Mouse (Mus musculus) midbrain, embryonic 13.5 days (tissue): Measurements from ENCODE around the gene Syt12. TPM values are rescaled to one million over a fixed set of nuclear protein-coding genes. Genes with fewer than 3 reads are reported as not detected.

Experiments used
- ATAC-seq: fragments of 200-750 bp; cut with Nextera tagmentation; 2 replicates; pipeline ENCODE4 v1.8.0; 2017; ENCODE audit warnings: mild to moderate bottlenecking, moderate TSS enrichment, moderate library complexity
- H3K27ac ChIP-seq: fragments of 300-500 bp; sonication (generic); 2 replicates; pipeline ENCODE4 v1.5.1; 2015; ENCODE audit warnings: inconsistent platforms, mild to moderate bottlenecking, moderate library complexity
- H3K27me3 ChIP-seq: fragments of 300-500 bp; sonication (generic); 2 replicates; pipeline ENCODE4 v1.6.1; 2015; ENCODE audit warnings: mild to moderate bottlenecking, inconsistent platforms
- H3K36me3 ChIP-seq: fragments of 300-500 bp; sonication (generic); 2 replicates; pipeline ENCODE4 v1.6.1; 2015; ENCODE audit warnings: mild to moderate bottlenecking, inconsistent platforms
- H3K4me1 ChIP-seq: fragments of 300-500 bp; sonication (generic); replicated peaks from 2 replicates; pipeline ENCODE4 v1.6.1; 2015; ENCODE audit warnings: inconsistent platforms
- H3K4me2 ChIP-seq: fragments of 300-500 bp; sonication (generic); replicated peaks from 2 replicates; pipeline ENCODE4 v1.6.1; 2015; ENCODE audit warnings: moderate library complexity, mild to moderate bottlenecking, inconsistent platforms
- H3K4me3 ChIP-seq: fragments of 300-500 bp; sonication (generic); replicated peaks from 2 replicates; pipeline ENCODE4 v1.5.1; 2015; ENCODE audit warnings: mild to moderate bottlenecking, inconsistent platforms
- H3K9ac ChIP-seq: fragments of 300-500 bp; sonication (generic); replicated peaks from 2 replicates; pipeline ENCODE4 v1.6.1; 2015; ENCODE audit warnings: mild to moderate bottlenecking, inconsistent platforms
- H3K9me3 ChIP-seq: fragments of 300-500 bp; sonication (generic); 2 replicates; pipeline ENCODE4 v1.6.1; 2016; ENCODE audit warnings: mild to moderate bottlenecking, inconsistent platforms
- whole genome bisulfite sequencing: fragments of 180-500 bp; shearing (Covaris S2); methylation state at CpG from one replicate; pipeline ENCODE4 v1.1.7; 2015; 5-methylcytosine and 5-hydroxymethylcytosine counted together
- polyA plus RNA-seq: library from polyadenylated mRNA; unstranded; fragments of >200 nt; fragmentation: Nextera tagmentation; extraction: Ambion mirVana; gene quantifications from 2 replicates; pipeline ENCODE4 v1.2.1, GENCODE M21; 2015

Syt12 gene
- polyA plus RNA-seq, 1 experiment from 2014 or later: 1.7 TPM

DNA sequence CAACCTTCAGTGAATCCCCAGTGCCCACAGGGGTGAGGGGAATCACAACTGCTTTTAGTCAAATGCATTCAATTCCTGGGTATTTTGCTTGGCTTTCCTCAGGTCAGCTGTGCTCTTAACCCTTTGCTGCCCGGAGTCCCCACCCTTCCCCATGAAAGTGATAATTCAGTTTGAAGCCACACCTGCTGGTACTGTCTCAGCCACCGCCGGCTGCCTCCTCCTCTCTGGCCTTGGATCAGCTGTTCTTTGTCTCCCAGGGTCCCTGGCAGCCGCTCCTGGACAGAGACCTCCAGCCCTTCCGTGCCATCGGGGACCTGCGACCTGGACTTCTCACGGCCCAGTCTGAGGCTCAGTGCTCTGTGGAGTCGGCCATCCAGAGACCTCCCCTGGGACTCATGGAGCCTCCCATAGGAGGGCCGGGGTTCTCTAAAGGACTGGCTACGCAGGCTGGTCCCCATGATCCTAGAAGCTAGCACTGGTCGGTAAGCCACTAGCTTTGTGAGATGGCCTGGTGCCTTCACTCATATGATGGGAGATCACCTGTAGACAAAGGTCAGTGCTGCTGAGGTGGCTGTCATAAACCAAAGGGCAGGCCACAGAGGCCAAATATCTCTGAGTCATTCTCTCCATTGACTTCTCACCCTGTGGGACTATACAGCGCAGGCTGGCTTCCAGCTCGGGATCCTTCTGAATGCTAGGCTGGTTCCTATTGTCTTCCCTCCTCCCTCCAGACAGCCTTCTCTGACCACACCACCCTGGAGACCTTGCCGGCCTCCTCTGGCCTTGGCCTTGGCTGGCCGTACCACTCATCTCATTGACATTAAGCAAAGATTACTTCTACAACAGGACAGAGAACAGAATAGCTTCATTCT, 21.1 kb upstream of the Syt12 start, which contains the start of gene 2010003K11Rik:
2010003K11Rik (minus strand) TSS at position 522 of the 872 bp plus-strand sequence.
- Histone ChIP-seq H3K27ac (no peak within 1 kb of the TSS), H3K36me3 (no peaks in the 10 kb centered on the region), H3K9me3 (no peaks in the 10 kb centered on the region), H3K4me1 (peaks cover 9% of the 10 kb centered on the region), H3K4me2 (no peak within 1 kb of the TSS), H3K4me3 (no peak within 1 kb of the TSS), H3K9ac (no peak within 1 kb of the TSS), H3K27me3 (no peaks in the 10 kb centered on the region)
- WGBS: 53% methylated on average over 16 of the region's 16 CpGs
- 0 out of 2 replicates have a peak, but pooled peaks have one; percentile 50 for ATAC-seq

DNA sequence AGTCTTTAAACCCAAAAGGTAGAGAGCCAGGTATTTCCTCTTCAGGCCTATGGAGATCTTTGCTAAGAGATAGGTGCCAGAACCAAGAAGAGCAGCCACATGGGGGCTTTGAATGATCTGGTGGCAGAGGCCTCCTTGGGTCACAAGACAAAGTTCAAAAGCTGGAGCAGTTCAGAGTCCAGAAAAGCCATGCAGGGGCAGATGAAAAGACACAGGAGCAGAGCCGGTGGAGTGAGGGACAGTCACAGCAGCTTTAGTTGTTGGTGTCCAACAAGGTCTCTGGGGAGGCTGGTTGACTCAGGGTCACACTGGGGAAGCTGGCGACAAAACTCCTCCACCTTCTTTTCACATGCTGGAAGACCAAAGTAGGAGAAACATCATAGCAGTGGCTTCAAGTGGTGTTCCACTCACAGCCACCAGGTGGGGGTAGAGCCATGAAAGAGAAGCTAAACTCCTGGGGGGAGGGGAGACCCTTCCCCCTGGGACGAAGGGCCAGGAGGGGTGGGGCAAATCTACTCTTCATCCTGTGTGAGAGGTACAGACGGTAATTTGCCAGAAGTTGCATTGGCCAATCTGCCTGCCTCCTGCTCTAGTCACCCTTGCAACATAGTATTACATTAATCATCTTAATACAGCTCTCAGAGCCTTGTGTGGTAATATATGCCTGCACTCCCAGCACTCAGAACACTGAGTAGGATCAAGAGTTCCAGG, 20.2 kb upstream of the Syt12 start:
- peak; percentile 67 for ATAC-seq
- Histone ChIP-seq H3K36me3 (no peaks in the 10 kb centered on the region), H3K4me1 (peaks cover 9% of the 10 kb centered on the region), H3K27ac (no peak overlapping the region), H3K4me2 (no peak overlapping the region), H3K27me3 (no peaks in the 10 kb centered on the region), H3K9ac (no peak overlapping the region), H3K9me3 (no peaks in the 10 kb centered on the region), H3K4me3 (no peak overlapping the region)
- WGBS: 5% methylated on average over 4 of the region's 4 CpGs

DNA sequence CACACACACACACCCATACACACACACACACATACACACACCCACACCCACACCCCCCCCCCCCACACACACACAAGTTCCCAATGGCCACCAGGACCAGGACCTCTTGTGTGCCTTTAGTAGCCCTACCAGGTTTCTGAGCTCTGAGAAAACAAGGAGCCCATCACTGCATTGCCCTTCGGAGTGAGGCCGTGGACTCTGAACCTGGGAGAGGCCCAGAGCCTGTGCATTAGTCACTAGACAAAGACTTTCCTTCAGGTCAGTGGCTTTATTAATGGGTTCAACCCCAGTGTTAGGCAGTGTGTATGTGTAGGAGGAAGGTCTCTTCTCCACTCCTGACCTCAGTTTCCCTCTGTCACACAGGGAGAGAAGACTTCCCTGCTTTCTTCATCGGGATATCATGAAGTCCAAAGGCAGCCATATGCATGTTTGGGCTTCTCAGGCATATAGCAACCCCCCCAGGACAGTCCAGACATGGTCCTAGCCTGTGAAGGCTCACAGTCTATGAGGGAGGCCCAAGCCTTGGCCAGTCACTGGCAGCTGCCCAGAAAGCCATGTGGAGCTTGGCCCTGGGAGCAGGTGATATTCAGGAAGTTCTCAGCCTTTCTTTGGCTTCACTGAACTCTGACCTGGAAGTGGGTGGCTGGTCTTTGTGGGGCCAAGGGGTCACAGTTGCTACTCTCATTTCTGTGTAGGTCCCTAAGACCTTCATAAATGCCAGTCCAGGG, 19.5 kb upstream of the Syt12 start:
- H3K9ac ChIP-seq: no peak overlapping the region
- ATAC-seq: no peak
- no peak overlapping the region for H3K4me3 ChIP-seq
- no peak overlapping the region for H3K27ac ChIP-seq
- peaks cover 9% of the 10 kb centered on the region for H3K4me1 ChIP-seq
- H3K9me3 ChIP-seq: no peaks in the 10 kb centered on the region
- no peaks in the 10 kb centered on the region for H3K27me3 ChIP-seq
- H3K36me3 ChIP-seq: no peaks in the 10 kb centered on the region
- H3K4me2 ChIP-seq: no peak overlapping the region
- WGBS: 95% methylated on average over 3 of the region's 3 CpGs

DNA sequence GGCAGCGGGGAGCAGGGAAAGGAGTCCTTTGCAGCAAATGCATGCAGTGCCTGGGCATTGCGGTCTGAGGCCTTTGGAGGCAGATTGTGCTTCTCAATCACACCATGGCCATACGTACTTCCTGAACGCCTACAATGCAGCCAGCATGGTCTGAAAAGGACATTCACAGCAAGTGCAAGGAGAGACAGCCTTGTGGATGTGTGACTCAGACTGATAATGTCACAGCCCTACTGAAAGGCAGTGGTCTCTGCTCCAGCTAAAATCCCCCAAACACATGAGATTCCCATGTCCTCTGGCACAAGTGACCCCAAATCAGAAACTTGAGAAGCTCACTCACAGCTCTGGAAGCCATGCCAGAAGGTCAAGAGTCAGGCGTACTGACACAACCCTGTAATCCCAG, 18.6 kb upstream of the Syt12 start:
- ATAC-seq: no peak
- no peak overlapping the region for H3K9ac ChIP-seq

DNA sequence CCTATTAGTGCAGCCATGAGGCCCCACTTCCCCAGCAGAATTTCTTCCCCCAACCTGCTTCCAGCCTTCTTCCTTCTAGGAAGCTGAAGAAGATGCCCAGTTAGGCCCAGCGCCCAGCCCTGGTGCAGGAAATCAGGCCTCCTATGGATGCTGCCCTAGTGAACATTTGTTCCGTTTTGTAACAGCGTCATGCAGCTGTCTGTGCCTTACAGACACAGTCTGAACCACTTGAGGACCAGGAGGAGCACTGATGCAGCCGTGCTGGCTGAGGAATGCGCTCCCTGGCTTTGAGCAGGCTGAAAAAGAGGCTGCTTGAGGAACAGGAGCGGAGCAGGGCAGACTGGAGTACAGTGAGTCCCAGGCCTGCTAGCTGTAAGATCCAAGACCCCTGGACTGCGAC, 17.5 kb upstream of the Syt12 start:
- 70% methylated on average over 7 of the region's 7 CpGs for WGBS
- Histone ChIP-seq H3K36me3 (no peaks in the 10 kb centered on the region), H3K4me1 (peaks cover 9% of the 10 kb centered on the region), H3K27me3 (no peaks in the 10 kb centered on the region), H3K4me3 (no peak overlapping the region), H3K9ac (no peak overlapping the region), H3K4me2 (no peak overlapping the region), H3K9me3 (no peaks in the 10 kb centered on the region), H3K27ac (no peak overlapping the region)
- no peak for ATAC-seq

More for the DNA sequence above, 18.6 kb upstream of the Syt12 start:
- H3K4me3 ChIP-seq: no peak overlapping the region
- no peak overlapping the region for H3K4me2 ChIP-seq
- no peaks in the 10 kb centered on the region for H3K36me3 ChIP-seq
- H3K9me3 ChIP-seq: no peaks in the 10 kb centered on the region
- 86% methylated on average over 5 of the region's 5 CpGs for WGBS
- H3K27ac ChIP-seq: no peak overlapping the region
- H3K27me3 ChIP-seq: no peaks in the 10 kb centered on the region
- H3K4me1 ChIP-seq: peaks cover 9% of the 10 kb centered on the region

DNA sequence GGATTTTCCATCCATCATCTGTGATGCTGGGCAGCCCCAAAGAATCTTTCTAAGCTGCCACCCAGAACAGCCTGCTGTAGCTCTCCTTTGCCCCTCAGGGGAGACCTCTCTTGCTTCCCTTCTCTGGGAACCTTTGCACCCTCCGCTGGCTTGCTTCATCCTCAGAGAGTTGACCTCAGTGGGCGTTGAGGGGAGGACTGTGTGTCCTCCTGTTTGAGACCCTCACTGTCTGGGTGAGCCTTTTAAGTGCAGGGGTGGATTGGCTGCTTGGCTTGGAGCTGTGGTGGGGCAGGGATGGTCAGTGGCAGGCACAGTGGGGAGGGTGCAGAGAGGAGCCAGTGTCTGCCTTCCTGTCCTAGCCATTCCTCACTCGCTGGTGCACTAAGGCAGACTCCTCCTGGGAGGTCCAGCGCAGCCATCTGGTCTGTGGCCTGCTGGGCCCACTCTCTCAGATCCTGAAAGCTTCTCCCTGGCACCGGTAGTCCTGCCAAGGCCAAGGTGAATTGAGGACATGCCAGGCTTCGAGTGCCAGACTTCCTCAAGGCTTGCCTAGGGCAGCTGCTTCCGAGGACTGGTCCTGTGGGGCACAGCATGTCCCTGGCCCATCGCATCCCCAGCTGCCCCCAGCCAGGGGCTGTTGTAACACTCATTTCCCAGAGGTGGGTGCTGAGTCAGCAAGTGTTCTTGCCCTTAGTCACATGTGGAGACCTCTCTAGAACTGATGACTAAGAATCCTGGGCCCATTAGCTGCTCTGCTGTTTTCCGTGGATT, 15.5 kb upstream of the Syt12 start:
- no peaks in the 10 kb centered on the region for H3K9me3 ChIP-seq
- no peak overlapping the region for H3K4me2 ChIP-seq
- peaks cover 2% of the 10 kb centered on the region for H3K4me1 ChIP-seq
- 61% methylated on average over 9 of the region's 9 CpGs for WGBS
- no peaks in the 10 kb centered on the region for H3K27me3 ChIP-seq
- H3K27ac ChIP-seq: no peak overlapping the region
- ATAC-seq: no peak
- H3K9ac ChIP-seq: no peak overlapping the region; the same call in 1 of the 2 replicates
- H3K36me3 ChIP-seq: no peaks in the 10 kb centered on the region
- no peak overlapping the region for H3K4me3 ChIP-seq

DNA sequence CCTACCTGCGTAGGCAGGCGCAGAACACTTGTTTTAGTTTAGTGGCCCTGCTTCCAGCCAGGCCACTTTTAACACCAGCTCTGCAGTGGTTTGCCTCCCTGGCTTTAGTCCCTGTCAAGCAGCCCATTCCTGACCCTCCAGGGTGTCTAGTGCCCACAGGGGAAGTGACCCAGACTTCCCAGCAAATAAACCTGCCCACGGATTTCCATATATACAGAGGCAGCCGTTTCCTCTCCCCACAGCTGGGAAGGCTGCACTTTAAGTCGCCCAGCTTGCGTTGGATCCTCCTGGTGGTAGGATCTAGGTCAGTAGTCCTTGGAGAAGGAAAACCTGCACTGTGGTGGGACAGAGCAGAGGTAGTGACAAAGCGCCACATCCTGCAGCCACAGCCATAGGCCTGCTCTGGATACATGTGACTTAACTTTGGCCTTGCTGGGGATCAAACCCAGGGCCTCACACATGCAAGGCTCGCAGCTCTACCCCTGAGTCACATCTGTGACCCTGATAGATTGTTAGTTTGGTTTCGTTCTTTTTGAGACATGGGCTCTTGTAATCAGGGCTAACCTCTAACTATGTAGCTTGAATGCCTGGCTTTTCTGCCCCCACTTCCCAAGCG, 13.9 kb upstream of the Syt12 start:
- H3K9me3 ChIP-seq: no peaks in the 10 kb centered on the region
- H3K27me3 ChIP-seq: no peaks in the 10 kb centered on the region
- H3K36me3 ChIP-seq: no peaks in the 10 kb centered on the region
- H3K4me3 ChIP-seq: no peak overlapping the region
- H3K4me1 ChIP-seq: no peaks in the 10 kb centered on the region
- ATAC-seq: no peak
- H3K27ac ChIP-seq: no peak overlapping the region
- H3K4me2 ChIP-seq: no peak overlapping the region
- no peak overlapping the region for H3K9ac ChIP-seq
- WGBS: 74% methylated on average over 10 of the region's 10 CpGs

DNA sequence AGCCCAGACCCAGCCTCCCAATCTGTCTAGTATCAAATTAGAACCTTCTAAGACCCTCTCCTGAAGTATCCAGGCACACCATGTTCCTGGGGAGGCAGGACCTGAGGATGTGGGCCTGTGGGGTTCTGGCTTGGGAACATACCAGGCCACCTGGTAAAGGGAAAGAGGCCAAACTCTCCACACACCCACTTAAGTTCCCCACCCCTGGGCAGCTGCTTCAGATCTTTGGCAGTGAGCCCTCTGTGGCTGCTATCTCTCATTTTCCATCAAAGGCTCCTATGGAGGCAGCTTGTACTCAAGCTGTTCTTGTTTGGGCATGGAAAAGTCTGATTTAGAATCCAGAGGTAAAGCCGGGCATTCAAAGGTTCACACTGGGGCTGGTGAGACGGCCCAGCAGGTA, 10.6 kb upstream of the Syt12 start:
- H3K4me3 ChIP-seq: no peak overlapping the region
- no peaks in the 10 kb centered on the region for H3K36me3 ChIP-seq
- H3K27me3 ChIP-seq: no peaks in the 10 kb centered on the region
- 76% methylated on average over 2 of the region's 2 CpGs for WGBS
- no peak overlapping the region for H3K9ac ChIP-seq
- no peaks in the 10 kb centered on the region for H3K4me1 ChIP-seq
- no peaks in the 10 kb centered on the region for H3K9me3 ChIP-seq
- no peak for ATAC-seq
- H3K27ac ChIP-seq: no peak overlapping the region
- no peak overlapping the region for H3K4me2 ChIP-seq

DNA sequence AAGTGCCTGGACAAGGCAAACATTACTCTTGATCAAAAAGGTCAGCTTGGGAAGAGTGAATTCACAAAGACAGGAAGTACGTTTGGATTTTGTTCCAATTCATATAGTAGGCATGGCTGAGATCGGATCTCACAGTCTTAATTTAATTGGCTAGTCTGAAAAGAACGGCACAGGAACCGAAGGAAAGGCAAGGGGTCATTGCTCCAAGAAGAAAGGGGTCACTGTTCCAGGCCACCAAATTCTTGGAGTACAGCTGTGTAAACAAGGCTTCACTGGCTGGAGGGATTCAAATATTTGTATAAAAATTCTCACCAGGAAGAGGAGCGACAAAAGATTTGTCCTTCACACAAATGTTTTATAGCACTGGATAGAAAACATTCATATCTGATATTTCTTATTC, 7.8 kb upstream of the Syt12 start:
- no peak overlapping the region for H3K4me3 ChIP-seq
- no peaks in the 10 kb centered on the region for H3K36me3 ChIP-seq
- H3K9me3 ChIP-seq: no peaks in the 10 kb centered on the region
- no peaks in the 10 kb centered on the region for H3K27me3 ChIP-seq
- no peaks in the 10 kb centered on the region for H3K4me1 ChIP-seq
- H3K9ac ChIP-seq: no peak overlapping the region
- H3K27ac ChIP-seq: no peak overlapping the region
- WGBS: 48% methylated on average over 5 of the region's 5 CpGs
- H3K4me2 ChIP-seq: no peak overlapping the region
- ATAC-seq: no peak

DNA sequence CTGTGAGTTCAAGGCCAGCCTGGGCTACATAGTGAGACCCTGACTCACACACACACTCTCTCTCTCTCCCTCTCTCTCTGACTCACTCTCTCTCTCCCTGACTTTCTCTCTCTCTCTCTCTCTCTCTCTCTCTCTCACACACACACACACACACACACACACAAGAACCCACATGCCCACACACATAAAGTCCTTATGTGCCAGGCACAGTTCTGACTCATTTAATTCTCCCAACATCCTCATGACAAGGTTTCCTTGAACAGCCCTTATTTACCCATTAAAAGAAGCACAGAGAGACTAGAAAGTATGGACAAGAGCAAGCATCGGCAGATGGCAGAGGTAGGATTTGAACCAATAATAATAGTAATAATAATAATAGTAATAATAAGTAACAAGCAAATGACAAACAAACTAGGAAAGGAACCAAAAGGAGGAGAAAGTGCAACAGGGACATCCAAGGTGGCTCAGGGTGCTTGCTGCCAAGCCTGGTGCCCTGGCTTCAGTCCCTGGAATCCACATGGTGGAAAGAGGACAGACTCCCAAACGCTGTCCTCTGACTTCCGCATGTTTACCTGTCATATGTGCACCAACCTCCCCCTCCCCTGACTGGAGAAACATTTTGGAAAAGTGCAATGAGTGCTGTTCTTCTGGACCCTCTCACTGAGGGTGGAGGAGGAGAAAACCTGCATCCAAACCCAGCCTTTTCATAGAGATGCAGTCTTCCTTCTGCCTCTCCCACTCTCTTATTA, 5.0 kb upstream of the Syt12 start:
- Histone ChIP-seq H3K9me3 (no peaks in the 10 kb centered on the region), H3K4me1 (peaks cover under 1% of the 10 kb centered on the region), H3K36me3 (no peaks in the 10 kb centered on the region), H3K27ac (no peak overlapping the region), H3K27me3 (peaks cover 15% of the 10 kb centered on the region), H3K9ac (no peak overlapping the region), H3K4me2 (no peak overlapping the region), H3K4me3 (no peak overlapping the region)
- ATAC-seq: no peak
- 87% methylated on average over 3 of the region's 3 CpGs for WGBS

DNA sequence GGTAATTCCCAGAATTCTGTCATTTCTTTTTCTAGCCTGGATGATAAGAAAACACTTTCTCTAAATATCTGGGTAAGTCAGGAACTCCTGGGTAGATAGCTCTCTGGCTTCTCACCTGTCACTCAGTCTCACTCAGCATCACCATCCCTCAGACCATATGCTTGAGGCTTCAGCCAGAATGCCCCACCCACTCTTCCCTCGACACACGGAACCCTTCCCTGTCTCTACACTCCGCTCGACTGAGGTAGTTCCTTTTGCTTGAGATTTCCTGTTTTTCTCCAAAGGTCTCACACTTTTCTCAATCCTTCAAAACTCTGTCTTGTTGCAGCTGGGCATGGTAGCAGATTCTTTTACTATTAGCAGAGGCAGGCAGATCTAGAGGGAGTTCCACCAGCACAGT, 4.1 kb upstream of the Syt12 start:
- H3K27ac ChIP-seq: no peak overlapping the region
- H3K4me2 ChIP-seq: no peak overlapping the region
- WGBS: 64% methylated on average over 4 of the region's 4 CpGs
- H3K36me3 ChIP-seq: no peaks in the 10 kb centered on the region
- no peak for ATAC-seq
- no peaks in the 10 kb centered on the region for H3K9me3 ChIP-seq
- H3K9ac ChIP-seq: no peak overlapping the region
- no peak overlapping the region for H3K4me3 ChIP-seq
- peaks cover 25% of the 10 kb centered on the region for H3K27me3 ChIP-seq
- H3K4me1 ChIP-seq: peaks cover 10% of the 10 kb centered on the region
